In genomic region chr3:108322962-108323361, GRCm38 (mm10) we compare ENCODE assay signal across 15 mouse cellular contexts. TPM values are rescaled to one million over a fixed set of nuclear protein-coding genes. Genes with fewer than 3 reads are reported as not detected.
DNase-seq lines count a peak whose midpoint lies in the region; ATAC-seq lines count a peak whose summit lies in the region.
"Had no signal": no experiment of that assay in that cellular context is flagged by ENCODE, and none has a peak within 500 bp of the region (broad histone marks: within the 10 kb centered on the region; RNA-seq: fewer than 3 reads in every experiment).

No protein-coding gene starts in this region.

- H3K9me3 ChIP-seq in forebrain, embryonic 14.5 days (replicated peaks; ENCODE audit: control insufficient read depth, low read length), result no peaks in the 10 kb centered on the region
- no peaks in the 10 kb centered on the region for H3K9me3 ChIP-seq in forebrain, embryonic 11.5 days (ENCODE audit: control insufficient read depth, low read length)
- H3K9me3 ChIP-seq: heart, embryonic 12.5 days; megakaryocyte, embryonic 14.5 days had no signal

- no peaks in the 10 kb centered on the region for H3K27me3 ChIP-seq in forebrain, embryonic 14.5 days (replicated peaks; ENCODE audit: control insufficient read depth, insufficient read depth, low read length)
- no peaks in the 10 kb centered on the region for H3K27me3 ChIP-seq in forebrain, embryonic 11.5 days (ENCODE audit: control insufficient read depth, insufficient read depth, low read length)
- H3K27me3 ChIP-seq: heart, embryonic 12.5 days; Patski had no signal

- peak; percentile 30 for DNase-seq in forebrain, embryonic 14.5 days (ENCODE audit: low spot score)
- no peak for DNase-seq in forebrain, embryonic 11.5 days (ENCODE audit: low spot score)
- peak; percentile 14 for DNase-seq in ZHBTc4 (ENCODE audit: low read depth, low spot score)
- peak; percentile 35 to 53 for DNase-seq in gastrocnemius, postnatal 36 days
- DNase-seq in lung, postnatal 4 days, result peak; percentile 22 to 65
- no peak for DNase-seq in testis, postnatal 10 days (ENCODE audit: low spot score)
- no peak for DNase-seq in thymus, postnatal 14 days
- no peak for DNase-seq in adrenal gland, postnatal 4 days (ENCODE audit: low spot score in 2 of 2)
- DNase-seq: cerebellum, postnatal 36 days; kidney, postnatal 4 days; thymus, adult 2 months had no signal

- H3K36me3 ChIP-seq in forebrain, embryonic 14.5 days (ENCODE audit: control insufficient read depth, insufficient read depth, low read length), result peaks cover 25% of the 10 kb centered on the region
- H3K36me3 ChIP-seq in forebrain, embryonic 11.5 days (ENCODE audit: control insufficient read depth, insufficient read depth, low read length), result no peaks in the 10 kb centered on the region; the same call in 1 of the 2 replicates

- intact Hi-C loops in gastrocnemius, postnatal 36 days (cut with DNase I), result loop anchor here (2.0 kb wide), 1 partner anchor 40 kb away; no protein-coding TSS in a partner anchor

- H3K4me1 ChIP-seq in forebrain, embryonic 14.5 days (ENCODE audit: control insufficient read depth, insufficient read depth, low read length), result 0 out of 2 replicates have a peak, but pooled peaks cover 2% of the 10 kb centered on the region
- H3K4me1 ChIP-seq in forebrain, embryonic 11.5 days (replicated peaks; ENCODE audit: control insufficient read depth, insufficient read depth, low read length), result no peaks in the 10 kb centered on the region

- H3K4me3 ChIP-seq in forebrain, embryonic 14.5 days (ENCODE audit: low read depth, low read length), result no peak overlapping the region
- no peak overlapping the region for H3K4me3 ChIP-seq in forebrain, embryonic 11.5 days (ENCODE audit: low read depth, low read length)
- H3K4me3 ChIP-seq: heart, embryonic 12.5 days; megakaryocyte, embryonic 14.5 days had no signal

- no peak overlapping the region for H3K9ac ChIP-seq in forebrain, embryonic 14.5 days (ENCODE audit: low read length)
- H3K9ac ChIP-seq in forebrain, embryonic 11.5 days (ENCODE audit: low read length), result no peak overlapping the region
- H3K9ac ChIP-seq: heart, embryonic 12.5 days had no signal

- no peak overlapping the region for H3K27ac ChIP-seq in forebrain, embryonic 14.5 days (ENCODE audit: low read depth, low read length)
- H3K27ac ChIP-seq in forebrain, embryonic 11.5 days (ENCODE audit: low read depth, low read length), result no peak overlapping the region

- no peak overlapping the region for H3K4me2 ChIP-seq in forebrain, embryonic 14.5 days (ENCODE audit: low read length)
- H3K4me2 ChIP-seq in forebrain, embryonic 11.5 days (ENCODE audit: low read depth, low read length, severe bottlenecking), result no peak overlapping the region
- H3K4me2 ChIP-seq: heart, embryonic 12.5 days had no signal

- 87% methylated on average over 3 of the region's 3 CpGs for WGBS in forebrain, embryonic 14.5 days
- 88% methylated on average over 3 of the region's 3 CpGs for WGBS in forebrain, embryonic 11.5 days

- no peak for ATAC-seq in forebrain, embryonic 14.5 days
- ATAC-seq in forebrain, embryonic 11.5 days (replicated peaks; ENCODE audit: low FRiP score), result no peak
- ATAC-seq: Patski had no signal

RNA-seq across cellular contexts. Expression of gene Sort1, which starts 39.1 kb away (rescaled TPM):
- 16.0 and 16.6 TPM in 2 replicates for polyA plus RNA-seq in forebrain, embryonic 14.5 days (2014; fragmentation: Nextera tagmentation; extraction: Ambion mirVana)
- polyA plus RNA-seq in forebrain, embryonic 11.5 days (2014; fragmentation: Nextera tagmentation; extraction: Ambion mirVana), result 28.9 and 31.3 TPM in 2 replicates
- 10 to 100 TPM; 36.7 to 37.8 TPM for total RNA-seq in gastrocnemius, postnatal 36 days (2021)
- 10 to 100 TPM; 31.7 to 32.5 TPM for total RNA-seq in adrenal gland, postnatal 4 days (2021)

RNA-seq across cellular contexts. Expression of gene Mybphl, which starts 41.7 kb away (rescaled TPM):
- not detected in 2 replicates for polyA plus RNA-seq in forebrain, embryonic 14.5 days (2014; fragmentation: Nextera tagmentation; extraction: Ambion mirVana)
- not detected in 2 replicates for polyA plus RNA-seq in forebrain, embryonic 11.5 days (2014; fragmentation: Nextera tagmentation; extraction: Ambion mirVana)
- not detected for total RNA-seq in gastrocnemius, postnatal 36 days (2021)
- not detected for total RNA-seq in adrenal gland, postnatal 4 days (2021)
- polyA plus RNA-seq: C2C12, Patski had no signal

Comparison
In these comparisons a context has a peak if more than half of its experiments do, and no peak if none do; other contexts are left out.
1. DNase-seq: peak in forebrain, embryonic 14.5 days (single experiment), ZHBTc4 (single experiment), gastrocnemius, postnatal 36 days (2 of 2) and lung, postnatal 4 days (2 of 2); none in forebrain, embryonic 11.5 days (single experiment), testis, postnatal 10 days (single experiment), thymus, postnatal 14 days (single experiment) and adrenal gland, postnatal 4 days (0 of 2).